Mouse (Mus musculus): Measurements from ENCODE around the gene Igsf21. TPM values are rescaled to one million over a fixed set of nuclear protein-coding genes. Genes with fewer than 3 reads are reported as not detected.

Igsf21 gene
- polyA plus RNA-seq, 1 experiment from 2014 or later: 16.5 TPM

- H3K27ac ChIP-seq (ENCODE audit: low read depth, low read length): no peak overlapping the region
- no peaks in the 10 kb centered on the region for H3K9me3 ChIP-seq (ENCODE audit: control insufficient read depth, low read length)
- H3K4me2 ChIP-seq: no peak overlapping the region
- no peak overlapping the region for H3K4me3 ChIP-seq (ENCODE audit: low read depth, low read length)
- no peaks in the 10 kb centered on the region for H3K4me1 ChIP-seq (ENCODE audit: control insufficient read depth, insufficient read depth, low read length)
- no peaks in the 10 kb centered on the region for H3K36me3 ChIP-seq (ENCODE audit: control insufficient read depth, insufficient read depth, low read length)
- 9% methylated on average over 6 of the region's 6 CpGs for WGBS
- no peak overlapping the region for H3K9ac ChIP-seq (ENCODE audit: low read length)
- ATAC-seq (ENCODE audit: low FRiP score) (no peak), DNase-seq (ENCODE audit: low spot score, missing footprints) (no peak)
- no peaks in the 10 kb centered on the region for H3K27me3 ChIP-seq (ENCODE audit: control insufficient read depth, insufficient read depth, low read length)
Measured at GRCm38 (mm10) chr4:140258968-140259367, 12.4 kb upstream of the Igsf21 start.

DNA sequence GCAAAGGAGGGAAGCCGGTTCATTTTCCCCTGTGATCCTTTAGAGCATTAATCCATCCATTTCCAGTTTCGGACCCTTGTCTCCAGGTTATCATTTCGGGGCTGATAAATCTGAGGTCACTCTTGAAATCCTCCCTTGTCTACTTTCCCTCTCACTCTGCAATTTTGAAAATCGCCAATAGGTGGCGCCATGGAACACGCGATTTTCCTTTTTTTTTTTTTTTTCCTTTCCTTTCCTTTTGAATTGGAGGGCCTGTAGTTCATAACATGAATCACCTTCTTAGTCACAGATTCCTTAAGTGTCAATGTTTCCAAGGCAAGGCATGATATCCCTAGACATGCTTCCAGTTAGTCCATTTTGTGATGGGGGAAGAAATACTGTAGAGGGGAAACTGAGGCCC is 5.8 kb upstream of the Igsf21 start:
- 13% methylated on average over 7 of the region's 7 CpGs for WGBS
- H3K9me3 ChIP-seq (ENCODE audit: control insufficient read depth, low read length): no peaks in the 10 kb centered on the region
- no peak overlapping the region for H3K27ac ChIP-seq (ENCODE audit: low read depth, low read length)
- peak; percentile 94 for DNase-seq (ENCODE audit: low spot score, missing footprints)
- H3K4me3 ChIP-seq (ENCODE audit: low read depth, low read length): no peak overlapping the region
- H3K36me3 ChIP-seq (ENCODE audit: control insufficient read depth, insufficient read depth, low read length): no peaks in the 10 kb centered on the region
- no peak overlapping the region for H3K9ac ChIP-seq (ENCODE audit: low read length)
- H3K4me1 ChIP-seq (ENCODE audit: control insufficient read depth, insufficient read depth, low read length): peaks cover 4% of the 10 kb centered on the region
- peaks cover 20% of the 10 kb centered on the region; the same call in 1 of the 2 replicates for H3K27me3 ChIP-seq (ENCODE audit: control insufficient read depth, insufficient read depth, low read length)
- no peak overlapping the region for H3K4me2 ChIP-seq
- no peak for ATAC-seq (ENCODE audit: low FRiP score)

DNA sequence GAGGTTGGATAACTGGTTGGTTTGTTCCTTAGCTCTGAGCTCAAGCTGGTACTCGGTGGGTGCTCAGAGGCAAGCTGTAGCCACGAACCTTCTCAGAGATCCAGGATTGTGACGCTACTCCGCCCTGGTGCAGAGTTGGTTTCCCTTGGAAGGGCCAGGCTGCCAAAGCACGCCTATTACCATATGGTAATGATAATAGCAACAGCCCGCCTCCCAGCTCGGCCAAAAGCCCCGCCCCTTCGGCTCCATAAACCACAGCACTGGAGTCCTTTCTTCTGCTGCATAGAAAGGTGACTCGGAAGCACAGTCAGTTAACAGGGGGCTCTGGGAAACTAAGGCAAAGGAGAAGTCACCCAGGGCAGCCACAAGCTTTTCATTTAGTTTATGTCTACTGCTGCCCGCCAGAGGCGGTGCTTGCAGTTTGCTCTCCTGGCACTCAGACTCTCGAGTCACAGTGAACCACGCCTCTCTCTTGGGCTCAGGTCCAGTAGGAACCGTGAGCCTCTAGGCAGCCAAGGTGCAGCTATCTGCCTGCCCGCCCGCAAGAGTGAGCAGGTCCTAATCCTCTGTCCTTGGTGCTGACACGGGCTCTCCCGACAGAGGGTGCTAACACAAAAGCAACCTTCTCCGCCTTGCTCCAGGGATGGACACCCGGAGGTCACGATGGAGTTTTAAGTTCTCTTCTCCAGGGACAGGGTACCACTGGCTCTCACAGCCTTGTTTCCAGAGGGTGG is 2.6 kb upstream of the Igsf21 start:
- no peak for ATAC-seq (ENCODE audit: low FRiP score)
- peaks cover 49% of the 10 kb centered on the region for H3K27me3 ChIP-seq (ENCODE audit: control insufficient read depth, insufficient read depth, low read length)
- H3K4me1 ChIP-seq (ENCODE audit: control insufficient read depth, insufficient read depth, low read length): peaks cover 24% of the 10 kb centered on the region

DNA sequence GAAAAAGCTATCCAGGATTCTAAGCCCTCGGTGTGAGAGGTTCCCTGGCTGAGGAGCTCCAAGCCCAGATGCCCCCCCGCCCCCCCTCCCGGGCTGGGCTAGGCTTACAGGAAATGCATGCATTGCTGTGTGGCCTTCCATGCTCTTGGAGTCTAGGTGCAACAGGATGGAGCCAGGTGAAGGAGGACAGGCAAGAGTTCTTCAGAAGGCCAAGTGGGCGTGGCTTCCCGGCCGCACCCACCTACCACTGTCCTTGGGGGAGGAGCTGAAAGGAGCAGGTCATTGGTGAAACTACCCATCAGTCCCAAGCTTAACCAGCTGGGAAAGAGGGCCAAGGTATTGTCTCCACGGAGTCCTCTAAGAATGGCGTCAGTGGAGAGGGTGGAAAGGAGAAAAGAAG is 1.8 kb upstream of the Igsf21 start:
- ATAC-seq (ENCODE audit: low FRiP score) (no peak), DNase-seq (ENCODE audit: low spot score, missing footprints) (no peak)
- Histone ChIP-seq H3K4me2 (no peak overlapping the region), H3K36me3 (ENCODE audit: control insufficient read depth, insufficient read depth, low read length) (no peaks in the 10 kb centered on the region), H3K9ac (ENCODE audit: low read length) (no peak overlapping the region), H3K9me3 (ENCODE audit: control insufficient read depth, low read length) (no peaks in the 10 kb centered on the region), H3K4me3 (ENCODE audit: low read depth, low read length) (no peak overlapping the region), H3K27ac (ENCODE audit: low read depth, low read length) (no peak overlapping the region), H3K27me3 (ENCODE audit: control insufficient read depth, insufficient read depth, low read length) (peaks cover 57% of the 10 kb centered on the region), H3K4me1 (ENCODE audit: control insufficient read depth, insufficient read depth, low read length) (peaks cover 31% of the 10 kb centered on the region)
- 1% methylated on average over 8 of the region's 8 CpGs for WGBS

More for the DNA sequence above, 2.6 kb upstream of the Igsf21 start:
- DNase-seq (ENCODE audit: low spot score, missing footprints): no peak
- Histone ChIP-seq H3K9me3 (ENCODE audit: control insufficient read depth, low read length) (no peaks in the 10 kb centered on the region), H3K36me3 (ENCODE audit: control insufficient read depth, insufficient read depth, low read length) (no peaks in the 10 kb centered on the region), H3K27ac (ENCODE audit: low read depth, low read length) (no peak overlapping the region), H3K4me2 (0 out of 2 replicates have a peak overlapping the region, but pooled peaks have one; percentile 6), H3K4me3 (ENCODE audit: low read depth, low read length) (no peak overlapping the region), H3K9ac (ENCODE audit: low read length) (no peak overlapping the region)
- 6% methylated on average over 22 of the region's 22 CpGs for WGBS

DNA sequence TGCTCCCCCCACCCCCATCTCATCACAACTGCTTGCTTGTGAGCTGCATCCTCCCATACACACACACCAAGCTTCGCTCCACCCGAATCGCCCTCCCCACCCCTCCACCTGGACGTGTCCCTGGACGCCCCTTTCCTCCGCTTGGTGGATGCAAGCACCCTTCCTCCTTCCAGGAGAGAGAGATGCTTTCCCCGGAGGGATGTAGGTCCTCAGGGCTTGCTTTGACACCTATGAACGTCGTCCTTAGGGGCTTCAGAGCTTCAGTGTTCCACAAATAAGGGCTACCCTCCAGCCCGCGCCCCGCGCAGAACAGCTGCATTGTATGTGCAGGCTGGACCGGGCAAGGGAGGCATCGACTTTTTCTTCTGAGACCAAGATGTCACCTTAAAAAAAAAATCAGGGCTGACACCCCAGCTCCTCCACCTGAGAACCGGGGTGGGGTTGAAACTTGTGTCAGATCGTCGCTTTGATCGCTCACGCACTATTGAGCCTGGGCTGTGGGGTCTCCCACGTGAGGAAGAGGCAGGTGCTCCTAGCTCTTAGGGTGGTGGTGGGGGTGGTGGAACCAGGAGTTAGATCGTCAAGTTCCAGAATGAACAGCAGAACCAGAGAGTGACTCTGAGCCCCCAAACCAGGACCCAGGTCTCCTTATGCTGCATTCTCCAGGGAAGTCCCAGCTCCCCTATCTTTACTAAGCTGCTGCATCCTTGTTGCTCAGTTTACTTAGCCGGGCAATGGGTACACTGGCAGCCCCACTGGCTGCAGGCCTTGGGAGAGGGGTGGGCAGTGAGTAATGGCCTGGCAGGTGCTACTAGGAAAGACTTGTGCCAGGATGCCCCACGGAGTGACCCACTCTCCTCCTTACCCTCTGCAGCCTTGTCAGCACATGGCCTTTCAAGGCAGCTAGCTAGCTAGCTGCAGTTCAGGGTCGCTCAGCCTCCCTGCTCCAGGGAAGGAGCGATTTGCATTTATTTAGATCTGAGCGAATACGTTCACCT is 721 bp upstream of the Igsf21 start:
- 0 out of 2 replicates have a peak overlapping the region, but pooled peaks have one; percentile 25 for H3K9ac ChIP-seq (ENCODE audit: low read length)
- peak overlapping the region; percentile 62 for H3K4me3 ChIP-seq (ENCODE audit: low read depth, low read length)
- no peaks in the 10 kb centered on the region for H3K36me3 ChIP-seq (ENCODE audit: control insufficient read depth, insufficient read depth, low read length)
- no peaks in the 10 kb centered on the region for H3K9me3 ChIP-seq (ENCODE audit: control insufficient read depth, low read length)
- peak overlapping the region; percentile 98 for H3K4me2 ChIP-seq
- WGBS: 8% methylated on average over 28 of the region's 28 CpGs
- ATAC-seq (ENCODE audit: low FRiP score) (no peak), DNase-seq (ENCODE audit: low spot score, missing footprints) (peak; percentile 93)
- H3K27me3 ChIP-seq (ENCODE audit: control insufficient read depth, insufficient read depth, low read length): peaks cover 68% of the 10 kb centered on the region
- no peak overlapping the region for H3K27ac ChIP-seq (ENCODE audit: low read depth, low read length)
- H3K4me1 ChIP-seq (ENCODE audit: control insufficient read depth, insufficient read depth, low read length): peaks cover 36% of the 10 kb centered on the region

- ATAC-seq (ENCODE audit: low FRiP score): 0 out of 2 replicates have a peak, but pooled peaks have one; percentile 20
- Histone ChIP-seq H3K27ac (ENCODE audit: low read depth, low read length) (no peak overlapping the region), H3K4me3 (ENCODE audit: low read depth, low read length) (peak overlapping the region; percentile 62), H3K9ac (ENCODE audit: low read length) (peak overlapping the region; percentile 80), H3K4me2 (peak overlapping the region; percentile 98), H3K36me3 (ENCODE audit: control insufficient read depth, insufficient read depth, low read length) (no peaks in the 10 kb centered on the region), H3K4me1 (ENCODE audit: control insufficient read depth, insufficient read depth, low read length) (peaks cover 36% of the 10 kb centered on the region), H3K9me3 (ENCODE audit: control insufficient read depth, low read length) (no peaks in the 10 kb centered on the region), H3K27me3 (ENCODE audit: control insufficient read depth, insufficient read depth, low read length) (peaks cover 71% of the 10 kb centered on the region)
- peak; percentile 92 for DNase-seq (ENCODE audit: low spot score, missing footprints)
- under 1% methylated on average over 22 of the region's 23 CpGs for WGBS
Measured at GRCm38 (mm10) chr4:140245286-140246179, 1.1 kb downstream of the Igsf21 start.

GRCm38 (mm10) chr4:140244835-140245234 is 1.7 kb downstream of the Igsf21 start:
- H3K4me1 ChIP-seq (ENCODE audit: control insufficient read depth, insufficient read depth, low read length): peaks cover 36% of the 10 kb centered on the region
- H3K36me3 ChIP-seq (ENCODE audit: control insufficient read depth, insufficient read depth, low read length): no peaks in the 10 kb centered on the region
- DNase-seq (ENCODE audit: low spot score, missing footprints) (no peak), ATAC-seq (ENCODE audit: low FRiP score) (no peak)
- no peak overlapping the region for H3K27ac ChIP-seq (ENCODE audit: low read depth, low read length)
- no peak overlapping the region for H3K9ac ChIP-seq (ENCODE audit: low read length)
- H3K27me3 ChIP-seq (ENCODE audit: control insufficient read depth, insufficient read depth, low read length): peaks cover 70% of the 10 kb centered on the region
- H3K9me3 ChIP-seq (ENCODE audit: control insufficient read depth, low read length): no peaks in the 10 kb centered on the region
- peak overlapping the region; percentile 98 for H3K4me2 ChIP-seq
- H3K4me3 ChIP-seq (ENCODE audit: low read depth, low read length): peak overlapping the region; percentile 62
- under 1% methylated on average over 10 of the region's 10 CpGs for WGBS

- H3K27ac ChIP-seq (ENCODE audit: low read depth, low read length): no peak overlapping the region
- H3K4me2 ChIP-seq: peak overlapping the region; percentile 98
- no peak for DNase-seq (ENCODE audit: low spot score, missing footprints)
- H3K36me3 ChIP-seq (ENCODE audit: control insufficient read depth, insufficient read depth, low read length): no peaks in the 10 kb centered on the region
- ATAC-seq (ENCODE audit: low FRiP score): no peak
- WGBS: 2% methylated on average over 37 of the region's 40 CpGs
- H3K4me3 ChIP-seq (ENCODE audit: low read depth, low read length): peak overlapping the region; percentile 62
- H3K9ac ChIP-seq (ENCODE audit: low read length): peak overlapping the region; percentile 33; the same call in 1 of the 2 replicates
- no peaks in the 10 kb centered on the region for H3K9me3 ChIP-seq (ENCODE audit: control insufficient read depth, low read length)
- H3K4me1 ChIP-seq (ENCODE audit: control insufficient read depth, insufficient read depth, low read length): peaks cover 36% of the 10 kb centered on the region
- peaks cover 68% of the 10 kb centered on the region for H3K27me3 ChIP-seq (ENCODE audit: control insufficient read depth, insufficient read depth, low read length)
Measured at GRCm38 (mm10) chr4:140244161-140244813, 2.3 kb downstream of the Igsf21 start.

All from midbrain, embryonic 11.5 days (tissue).